Mouse (Mus musculus) naive thymus-derived CD4-positive, alpha-beta T cell, adult 2 months (primary cell): ENCODE results near the gene Chd1.

ENCODE experiments used
- DNase-seq: peaks from one replicate; pipeline ENCODE4 v3.0.0-alpha.2; 2011; ENCODE audit warnings: low read depth

Chd1 gene

DNA sequence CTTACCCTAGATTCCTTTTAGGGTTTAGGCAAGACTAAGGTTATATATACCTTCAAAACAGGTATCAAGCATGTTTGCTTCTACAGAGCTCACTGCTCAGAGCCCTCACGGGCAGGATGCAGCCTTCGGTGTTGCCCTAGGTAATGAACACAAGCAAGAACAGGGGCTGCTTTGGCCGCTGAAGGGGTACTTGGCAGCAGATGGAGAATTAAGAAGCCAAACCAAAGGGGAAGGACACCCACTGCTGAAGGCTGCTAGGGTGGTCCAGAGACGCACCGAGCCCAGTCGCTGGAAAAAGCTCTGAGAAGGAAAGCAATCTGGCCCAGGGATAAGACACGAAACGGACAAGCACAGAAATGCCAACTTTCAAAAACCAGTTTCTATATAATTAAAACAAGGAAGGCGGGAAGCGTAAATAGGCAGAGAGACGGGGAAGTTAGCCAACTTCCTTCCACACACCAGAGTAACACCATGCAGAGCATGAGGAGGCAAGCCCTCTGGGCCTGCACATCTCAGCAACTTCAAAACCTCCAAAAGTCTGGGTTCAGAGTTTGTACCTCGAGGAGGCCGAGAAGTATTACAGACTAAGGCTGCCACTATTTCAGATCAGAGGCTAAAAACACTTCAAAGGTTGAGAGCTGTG, 107.5 kb downstream of the Chd1 start:
- no peak for DNase-seq

- DNase-seq, result no peak
These were observed 109.0 kb downstream of the Chd1 start for GRCm38 (mm10) chr17:15813658-15814212.

DNA sequence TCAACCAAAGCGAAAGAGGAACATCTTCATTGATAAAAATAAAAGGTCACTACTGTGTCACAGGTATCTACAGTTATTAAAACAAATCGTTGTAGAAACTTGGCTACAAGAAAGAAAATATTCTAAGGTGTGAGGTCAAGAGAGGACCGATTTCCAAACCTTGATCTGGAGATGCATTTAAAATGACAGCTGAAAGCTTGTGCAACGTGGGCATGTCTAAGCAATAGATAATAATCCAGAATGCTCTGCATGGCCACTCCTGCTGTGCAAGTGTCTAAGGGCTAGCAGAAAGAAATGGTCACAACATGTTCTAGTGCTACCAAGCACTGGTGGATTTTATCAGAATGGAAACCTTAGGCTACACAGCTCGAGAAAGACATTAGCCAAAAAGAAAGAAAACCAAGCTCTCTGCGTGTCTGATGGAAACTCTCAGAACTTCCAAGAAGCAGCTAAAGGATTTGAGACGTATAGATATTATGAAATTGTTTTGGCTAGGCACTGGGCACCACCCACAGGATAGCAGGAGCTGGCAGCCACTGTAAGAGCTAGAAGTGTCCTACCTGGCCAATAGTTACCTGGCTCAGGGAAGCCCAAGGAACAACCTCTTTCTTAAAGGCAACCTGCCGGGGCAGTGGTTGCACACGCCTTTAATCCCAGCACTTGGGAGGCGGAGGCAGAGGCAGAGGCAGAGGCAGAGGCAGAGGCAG, 110.7 kb downstream of the Chd1 start:
- no peak for DNase-seq

GRCm38 (mm10) chr17:15816379-15817095, 111.8 kb downstream of the Chd1 start:
- DNase-seq, result peak; percentile 66

DNA sequence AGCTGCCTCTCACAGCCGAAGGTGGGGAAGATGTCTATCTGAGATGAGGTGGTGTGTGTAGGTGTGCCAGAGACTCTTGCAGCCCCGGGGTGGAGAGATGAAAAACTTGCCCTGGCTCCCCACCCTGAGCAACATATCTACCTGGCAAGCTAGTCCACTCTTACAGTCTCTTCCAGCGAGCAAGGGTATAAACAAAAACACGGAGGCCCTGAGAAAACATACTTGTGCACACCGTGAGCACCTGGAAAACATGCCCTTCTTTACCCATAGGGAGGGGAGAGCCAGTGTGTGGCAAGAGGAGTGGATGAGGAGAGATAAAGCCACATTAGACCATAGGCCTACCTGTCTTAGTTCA, 112.3 kb downstream of the Chd1 start:
- no peak for DNase-seq

DNA sequence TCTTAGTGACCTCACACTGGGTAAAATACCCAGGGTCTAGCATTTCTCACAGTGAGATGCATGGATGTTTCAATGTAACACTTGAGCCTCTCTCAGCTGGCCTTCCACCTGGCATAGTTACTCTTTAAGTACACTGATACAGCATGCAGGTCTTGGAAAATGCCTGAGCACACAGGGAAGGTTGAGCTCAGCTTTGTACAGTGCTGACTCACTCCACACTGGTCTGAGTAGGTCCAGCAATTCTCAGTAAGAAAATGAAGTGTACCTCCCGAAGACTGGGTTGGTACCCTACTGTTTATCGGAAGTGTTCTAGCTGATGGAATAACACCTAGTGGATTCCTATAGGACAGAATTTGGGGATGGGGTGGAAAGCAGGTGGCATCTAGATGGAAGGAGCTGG, 112.9 kb downstream of the Chd1 start:
- no peak for DNase-seq

DNA sequence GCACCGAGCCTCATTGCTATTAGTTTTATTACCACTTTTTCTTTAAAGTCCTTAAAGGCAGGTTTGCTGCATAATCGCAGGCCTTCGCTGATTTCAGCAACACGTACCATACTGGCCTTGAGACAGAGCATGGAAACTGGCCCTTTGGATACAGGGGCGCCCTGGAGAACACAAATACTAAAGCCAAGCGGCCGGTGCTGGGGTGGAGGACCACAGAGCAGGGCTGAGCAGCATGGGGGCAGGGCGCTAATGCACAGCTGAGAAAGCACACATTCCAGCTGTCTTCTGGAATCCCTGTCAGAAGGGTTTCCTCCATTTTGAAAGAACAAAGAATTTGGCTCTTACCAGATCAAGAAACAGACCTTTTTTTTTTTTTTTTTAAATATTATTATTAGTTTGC, 113.6 kb downstream of the Chd1 start:
- DNase-seq, result no peak

DNA sequence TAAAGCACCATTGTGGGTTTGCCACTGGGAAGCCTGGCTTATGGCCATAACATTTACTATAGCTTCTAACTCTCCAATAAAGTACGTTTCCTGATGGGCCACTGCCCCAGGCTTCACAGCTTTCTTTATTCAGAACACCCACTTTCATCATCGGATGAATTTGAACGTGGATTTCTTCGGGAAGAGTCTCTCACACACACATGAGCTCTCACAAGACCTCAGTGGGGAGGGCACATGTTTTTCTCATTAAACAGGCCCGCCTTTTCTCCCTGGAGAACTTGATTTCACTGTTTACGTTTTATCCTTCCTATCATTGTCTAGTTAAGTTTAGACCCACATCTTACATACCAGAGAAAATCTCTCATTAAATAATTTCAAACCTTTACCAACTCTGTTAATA, 115.4 kb downstream of the Chd1 start:
- no peak for DNase-seq

- DNase-seq, result no peak
These were observed 116.0 kb downstream of the Chd1 start for GRCm38 (mm10) chr17:15820761-15821160.

DNA sequence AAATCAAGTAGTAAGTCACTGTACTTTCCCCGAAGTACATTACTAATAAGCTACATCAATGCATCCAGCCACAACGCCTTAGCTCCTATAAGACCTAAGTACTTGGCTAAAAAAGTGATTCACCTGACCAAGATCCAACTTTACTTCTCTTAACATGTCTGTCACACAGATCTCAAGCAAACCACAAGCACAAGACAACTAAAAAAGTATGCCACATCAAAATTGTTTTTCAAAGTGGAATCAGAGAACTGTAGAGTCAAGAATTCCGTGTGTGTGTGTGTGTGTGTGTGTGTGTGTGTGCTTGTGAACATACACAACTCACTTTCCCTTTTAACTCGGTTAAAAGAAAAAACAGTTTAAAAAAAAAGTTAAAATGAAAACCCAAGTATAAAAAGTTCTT, 116.9 kb downstream of the Chd1 start:
- DNase-seq, result peak; percentile 76
